Mouse (Mus musculus) heart, embryonic 10.5 days (tissue): ENCODE data around the gene Lrrc51. TPM values are rescaled to one million over a fixed set of nuclear protein-coding genes. Genes with fewer than 3 reads are reported as not detected.

ENCODE experiments used
- DNase-seq: peaks from one replicate; pipeline ENCODE4 v3.0.0-alpha.2; 2017; ENCODE audit warnings: low spot score
- H3K27ac ChIP-seq: fragments of 300-500 bp; sonication (generic); 2 replicates; pipeline ENCODE4 v1.5.1; 2016; ENCODE audit warnings: mild to moderate bottlenecking
- H3K27me3 ChIP-seq: fragments of 300-500 bp; sonication (generic); 2 replicates; pipeline ENCODE4 v1.6.1; 2016; ENCODE audit warnings: mild to moderate bottlenecking; ENCODE audit not compliant: poor library complexity, insufficient read depth, severe bottlenecking
- H3K36me3 ChIP-seq: fragments of 300-500 bp; sonication (generic); 2 replicates; pipeline ENCODE4 v1.6.1; 2016; ENCODE audit warnings: mild to moderate bottlenecking, moderate library complexity
- H3K4me1 ChIP-seq: fragments of 300-500 bp; sonication (generic); 2 replicates; pipeline ENCODE4 v1.6.1; 2016; ENCODE audit warnings: mild to moderate bottlenecking
- H3K4me3 ChIP-seq: fragments of 300-500 bp; sonication (generic); 2 replicates; pipeline ENCODE4 v1.5.1; 2016; ENCODE audit warnings: mild to moderate bottlenecking, moderate library complexity
- H3K9me3 ChIP-seq: fragments of 300-500 bp; sonication (generic); 2 replicates; pipeline ENCODE4 v1.6.1; 2016; ENCODE audit warnings: mild to moderate bottlenecking, moderate library complexity
- WGBS: fragments of 180-500 bp; shearing (Covaris S2); methylation state at CpG from one replicate; pipeline ENCODE4 v1.1.7; 2016; 5-methylcytosine and 5-hydroxymethylcytosine counted together
- polyA plus RNA-seq: library from polyadenylated mRNA; unstranded; fragments of >200 nt; fragmentation: Nextera tagmentation; extraction: Ambion mirVana; gene quantifications from 2 replicates; pipeline ENCODE4 v1.2.1, GENCODE M21; 2016

The Lrrc51 gene
- polyA plus RNA-seq, result 7.6 and 9.4 TPM in 2 replicates

GRCm38 (mm10) chr7:101933751-101934240 lies at the start of gene Lrrc51, which contains the start of gene Numa1:
TSS of gene Lrrc51 (minus strand) at chr7:101933895.
TSS of gene Numa1 (plus strand) at chr7:101934111.
- WGBS, result under 1% methylated on average over 40 of the region's 40 CpGs
- H3K4me3 ChIP-seq, result peak within 1 kb of the TSS; percentile 87
- DNase-seq, result peak; percentile 99
- no peaks in the 10 kb centered on the region for H3K27me3 ChIP-seq
- H3K4me1 ChIP-seq, result no peaks in the 10 kb centered on the region
- no peaks in the 10 kb centered on the region for H3K9me3 ChIP-seq
- 0 out of 2 replicates have a peak, but pooled peaks cover 6% of the 10 kb centered on the region for H3K36me3 ChIP-seq
- peak within 1 kb of the TSS; percentile 94 for H3K27ac ChIP-seq

GRCm38 (mm10) chr7:101982735-101983134 lies 49.0 kb upstream of the Lrrc51 start:
- no peak overlapping the region for H3K27ac ChIP-seq
- H3K4me1 ChIP-seq, result no peaks in the 10 kb centered on the region
- DNase-seq, result peak; percentile 67
- H3K27me3 ChIP-seq, result no peaks in the 10 kb centered on the region
- WGBS, result 86% methylated on average over 1 of the region's 1 CpGs
- no peak overlapping the region for H3K4me3 ChIP-seq
- H3K9me3 ChIP-seq, result no peaks in the 10 kb centered on the region
- peaks cover 53% of the 10 kb centered on the region for H3K36me3 ChIP-seq

- Histone ChIP-seq H3K9me3 (no peaks in the 10 kb centered on the region), H3K36me3 (peaks cover 25% of the 10 kb centered on the region; the same call in 1 of the 2 replicates), H3K4me1 (peaks cover 38% of the 10 kb centered on the region), H3K4me3 (no peak overlapping the region), H3K27me3 (no peaks in the 10 kb centered on the region), H3K27ac (no peak overlapping the region)
- WGBS, result 50% methylated on average over 2 of the region's 2 CpGs
- peak; percentile 42 for DNase-seq
Measured at GRCm38 (mm10) chr7:101974505-101974904, 40.8 kb upstream of the Lrrc51 start.

GRCm38 (mm10) chr7:101973730-101974129 lies 40.0 kb upstream of the Lrrc51 start:
- Histone ChIP-seq H3K4me3 (no peak overlapping the region), H3K4me1 (peaks cover 46% of the 10 kb centered on the region), H3K36me3 (peaks cover 21% of the 10 kb centered on the region; the same call in 1 of the 2 replicates), H3K9me3 (no peaks in the 10 kb centered on the region), H3K27me3 (no peaks in the 10 kb centered on the region), H3K27ac (no peak overlapping the region)
- whole genome bisulfite sequencing, result 76% methylated on average over 3 of the region's 3 CpGs
- DNase-seq, result no peak

GRCm38 (mm10) chr7:101971721-101972120 lies 38.0 kb upstream of the Lrrc51 start:
- H3K4me1 ChIP-seq, result peaks cover 59% of the 10 kb centered on the region

GRCm38 (mm10) chr7:101970821-101971461 lies 37.2 kb upstream of the Lrrc51 start:
- WGBS, result 9% methylated on average over 19 of the region's 19 CpGs
- H3K4me3 ChIP-seq, result peak overlapping the region; percentile 84
- H3K9me3 ChIP-seq, result no peaks in the 10 kb centered on the region
- H3K4me1 ChIP-seq, result peaks cover 61% of the 10 kb centered on the region
- peak overlapping the region; percentile 96 for H3K27ac ChIP-seq
- H3K36me3 ChIP-seq, result 0 out of 2 replicates have a peak, but pooled peaks cover 5% of the 10 kb centered on the region
- H3K27me3 ChIP-seq, result no peaks in the 10 kb centered on the region
- peak; percentile 81 for DNase-seq

More at GRCm38 (mm10) chr7:101971721-101972120, 38.0 kb upstream of the Lrrc51 start:
- DNase-seq, result no peak
- Histone ChIP-seq H3K4me3 (peak overlapping the region; percentile 84), H3K9me3 (no peaks in the 10 kb centered on the region), H3K36me3 (peaks cover 11% of the 10 kb centered on the region; the same call in 1 of the 2 replicates), H3K27ac (peak overlapping the region; percentile 96), H3K27me3 (no peaks in the 10 kb centered on the region)
- WGBS, result 48% methylated on average over 2 of the region's 2 CpGs

GRCm38 (mm10) chr7:101970429-101970775 lies 36.7 kb upstream of the Lrrc51 start:
- WGBS, result 1% methylated on average over 16 of the region's 17 CpGs
- Histone ChIP-seq H3K27ac (peak overlapping the region; percentile 96), H3K27me3 (no peaks in the 10 kb centered on the region), H3K9me3 (no peaks in the 10 kb centered on the region), H3K36me3 (0 out of 2 replicates have a peak, but pooled peaks cover 5% of the 10 kb centered on the region), H3K4me1 (peaks cover 61% of the 10 kb centered on the region), H3K4me3 (peak overlapping the region; percentile 84)
- peak; percentile 93 for DNase-seq

- peak; percentile 91 for DNase-seq
- H3K4me1 ChIP-seq, result peaks cover 61% of the 10 kb centered on the region
- peak overlapping the region; percentile 96 for H3K27ac ChIP-seq
- no peaks in the 10 kb centered on the region for H3K36me3 ChIP-seq
- H3K4me3 ChIP-seq, result peak overlapping the region; percentile 84
- no peaks in the 10 kb centered on the region for H3K27me3 ChIP-seq
- WGBS, result under 1% methylated on average over 53 of the region's 53 CpGs
- H3K9me3 ChIP-seq, result no peaks in the 10 kb centered on the region
Measured at GRCm38 (mm10) chr7:101969694-101970428, 36.2 kb upstream of the Lrrc51 start.

GRCm38 (mm10) chr7:101968751-101969150 lies 35.1 kb upstream of the Lrrc51 start:
- no peak overlapping the region for H3K4me3 ChIP-seq
- H3K36me3 ChIP-seq, result no peaks in the 10 kb centered on the region
- H3K27me3 ChIP-seq, result no peaks in the 10 kb centered on the region
- peak overlapping the region; percentile 96; the same call in 1 of the 2 replicates for H3K27ac ChIP-seq
- H3K4me1 ChIP-seq, result peaks cover 56% of the 10 kb centered on the region
- 63% methylated on average over 2 of the region's 2 CpGs for WGBS
- no peak for DNase-seq
- H3K9me3 ChIP-seq, result no peaks in the 10 kb centered on the region

GRCm38 (mm10) chr7:101967256-101967655 lies 33.6 kb upstream of the Lrrc51 start:
- WGBS, result 82% methylated on average over 1 of the region's 1 CpGs

GRCm38 (mm10) chr7:101965606-101966005 lies 31.9 kb upstream of the Lrrc51 start:
- no peak overlapping the region for H3K4me3 ChIP-seq
- no peaks in the 10 kb centered on the region for H3K27me3 ChIP-seq
- H3K4me1 ChIP-seq, result peaks cover 32% of the 10 kb centered on the region
- H3K9me3 ChIP-seq, result no peaks in the 10 kb centered on the region
- WGBS, result 59% methylated on average over 2 of the region's 2 CpGs
- DNase-seq, result no peak
- H3K27ac ChIP-seq, result no peak overlapping the region
- no peaks in the 10 kb centered on the region for H3K36me3 ChIP-seq

More at GRCm38 (mm10) chr7:101967256-101967655, 33.6 kb upstream of the Lrrc51 start:
- DNase-seq, result no peak
- H3K27me3 ChIP-seq, result no peaks in the 10 kb centered on the region
- no peaks in the 10 kb centered on the region for H3K9me3 ChIP-seq
- H3K27ac ChIP-seq, result no peak overlapping the region
- no peaks in the 10 kb centered on the region for H3K36me3 ChIP-seq
- H3K4me1 ChIP-seq, result peaks cover 45% of the 10 kb centered on the region
- H3K4me3 ChIP-seq, result no peak overlapping the region

- Histone ChIP-seq H3K36me3 (no peaks in the 10 kb centered on the region), H3K4me1 (peaks cover 31% of the 10 kb centered on the region), H3K27me3 (no peaks in the 10 kb centered on the region), H3K27ac (no peak overlapping the region), H3K9me3 (no peaks in the 10 kb centered on the region), H3K4me3 (no peak overlapping the region)
- WGBS, result 84% methylated on average over 4 of the region's 4 CpGs
- no peak for DNase-seq
Measured at GRCm38 (mm10) chr7:101964551-101964950, 30.9 kb upstream of the Lrrc51 start.

- 91% methylated on average over 2 of the region's 2 CpGs for WGBS
- DNase-seq, result no peak
Measured at GRCm38 (mm10) chr7:101963621-101964020, 29.9 kb upstream of the Lrrc51 start.

More at GRCm38 (mm10) chr7:101963621-101964020, 29.9 kb upstream of the Lrrc51 start:
- peaks cover 22% of the 10 kb centered on the region; the same call in 1 of the 2 replicates for H3K4me1 ChIP-seq
- no peaks in the 10 kb centered on the region for H3K9me3 ChIP-seq
- no peaks in the 10 kb centered on the region for H3K27me3 ChIP-seq
- no peaks in the 10 kb centered on the region for H3K36me3 ChIP-seq
- H3K27ac ChIP-seq, result no peak overlapping the region
- no peak overlapping the region for H3K4me3 ChIP-seq
